Mouse (Mus musculus) natural killer cell, adult 2 months (primary cell): ENCODE measurements at regions not wholly inside any gene's neighbourhood (a gene's known extent, or its start where the extent isn't known, plus 50 kb on each side); places are given as distances from the start of the nearest gene placed in this dataset.

Experiments used
- DNase-seq, 2 experiments: peaks; one replicate each; pipeline ENCODE4 v3.0.0; 2022; ENCODE audit warnings: low spot score in 2 of 2

DNA sequence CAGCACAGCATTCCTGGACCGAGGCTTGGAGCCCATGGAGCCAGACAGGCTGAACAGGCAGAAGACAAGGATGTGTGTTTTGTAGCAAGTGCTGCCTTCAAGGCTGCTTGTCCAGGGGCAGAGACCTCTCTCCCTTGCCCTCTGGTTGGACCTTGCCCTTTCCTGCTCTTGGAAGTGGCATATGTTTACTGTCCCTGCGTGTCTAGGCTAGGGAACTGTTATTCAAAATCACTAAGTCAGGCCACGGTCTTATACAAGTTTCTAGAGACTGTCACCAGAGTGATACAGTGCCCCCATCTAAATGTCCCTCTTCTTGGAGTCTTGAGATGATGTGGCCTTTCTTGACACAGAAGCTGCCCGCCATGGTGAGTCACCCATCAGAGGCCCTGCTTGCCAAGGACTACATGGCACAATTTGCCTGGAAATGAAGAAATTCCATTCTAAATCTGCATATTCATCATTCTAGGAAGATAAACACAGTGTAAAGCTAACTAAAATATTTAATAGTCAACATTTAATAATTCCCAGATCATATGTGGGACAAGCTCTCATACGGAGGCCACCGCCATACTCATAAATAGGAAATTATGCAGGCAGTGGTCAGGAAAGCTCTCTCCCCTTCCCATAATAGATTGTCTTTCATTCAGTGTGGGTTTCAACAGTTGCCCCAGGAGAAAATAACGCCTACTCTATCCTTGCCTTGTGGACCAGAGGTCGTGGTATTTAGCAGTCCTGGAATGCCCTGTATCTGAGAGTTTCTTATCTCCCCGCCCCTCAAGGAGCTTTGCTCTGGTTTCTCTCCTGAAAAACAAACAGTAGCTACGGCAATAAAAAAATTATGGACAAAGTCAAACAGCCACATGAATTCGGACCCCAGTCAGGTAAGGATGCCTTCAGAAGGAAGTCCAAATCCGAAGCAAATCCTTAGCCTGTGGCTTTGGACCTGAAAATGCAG, 50.9 kb upstream of the Lmo4 start:
- DNase-seq, result no peak
